Mouse (Mus musculus): Measurements from ENCODE around the gene Hck.

Hck gene

DNA sequence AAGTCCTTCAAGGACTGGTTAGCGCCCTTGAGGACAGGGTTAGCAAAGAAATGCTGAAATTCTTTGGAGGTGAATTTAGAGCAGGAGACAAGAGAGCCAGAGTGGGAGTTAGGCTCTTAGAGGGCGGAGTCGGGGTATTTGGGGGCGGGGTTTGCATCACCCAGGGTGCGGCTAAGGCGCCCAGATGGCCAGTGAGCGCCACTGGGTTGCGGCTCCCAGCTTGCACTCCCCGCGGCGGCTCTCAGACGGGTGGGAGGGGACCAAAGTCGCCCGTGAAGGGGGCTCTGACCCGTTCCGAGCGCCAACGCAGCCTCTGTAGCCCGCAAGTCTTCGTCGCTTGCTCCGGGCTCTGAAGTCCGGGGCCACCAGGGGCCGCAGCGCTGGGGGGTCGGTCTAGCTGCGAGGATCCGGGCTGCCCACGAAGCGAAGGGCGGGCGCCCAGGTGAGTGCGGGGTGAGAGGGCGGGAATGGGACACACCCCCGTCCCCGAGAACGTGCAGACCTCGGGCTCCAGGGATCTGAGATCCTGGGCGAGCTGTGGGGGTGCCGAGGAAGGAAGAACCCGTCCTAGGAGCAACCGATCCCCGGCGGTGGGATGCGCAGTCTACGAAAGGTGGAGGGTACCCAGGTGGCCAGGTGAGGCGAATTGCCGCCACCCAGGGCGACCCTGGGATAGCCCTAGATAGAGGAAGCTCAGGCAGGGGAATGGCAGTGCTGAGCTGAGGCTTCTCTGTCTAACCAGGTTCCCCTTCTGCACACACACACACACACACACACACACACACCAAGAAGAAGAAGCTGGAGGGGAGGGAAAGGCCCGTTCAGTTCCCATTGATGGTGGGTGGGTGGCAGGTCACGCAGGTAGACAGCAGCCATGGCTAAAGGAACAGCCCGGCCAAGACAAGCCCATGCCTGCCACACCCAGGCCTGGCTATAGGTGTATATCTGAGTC lies at the start of gene Hck:
Gene Hck (plus strand): TSS at position 156 of the 952 bp plus-strand sequence.
- peak; percentile 97 for DNase-seq

DNA sequence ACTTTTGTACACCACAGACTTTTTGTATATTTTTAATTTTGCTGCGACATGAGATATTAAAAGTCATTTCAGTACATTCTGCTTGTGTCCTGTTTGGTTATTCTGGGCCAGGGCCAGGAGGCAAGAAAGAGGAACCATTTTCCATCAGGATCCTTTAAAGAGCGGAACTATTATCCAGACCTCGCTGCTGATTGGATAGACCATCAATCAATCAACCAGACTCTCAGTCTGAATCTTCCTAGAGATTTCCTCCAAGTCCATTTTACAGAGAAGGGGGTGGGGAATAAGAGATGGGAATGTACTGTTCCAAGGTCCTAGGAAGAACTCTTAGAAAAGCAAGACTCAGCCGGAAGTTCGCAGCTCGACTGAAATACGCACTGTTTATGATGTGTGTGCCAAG lies 48.1 kb upstream of the Hck start:
- DNase-seq, result no peak

DNA sequence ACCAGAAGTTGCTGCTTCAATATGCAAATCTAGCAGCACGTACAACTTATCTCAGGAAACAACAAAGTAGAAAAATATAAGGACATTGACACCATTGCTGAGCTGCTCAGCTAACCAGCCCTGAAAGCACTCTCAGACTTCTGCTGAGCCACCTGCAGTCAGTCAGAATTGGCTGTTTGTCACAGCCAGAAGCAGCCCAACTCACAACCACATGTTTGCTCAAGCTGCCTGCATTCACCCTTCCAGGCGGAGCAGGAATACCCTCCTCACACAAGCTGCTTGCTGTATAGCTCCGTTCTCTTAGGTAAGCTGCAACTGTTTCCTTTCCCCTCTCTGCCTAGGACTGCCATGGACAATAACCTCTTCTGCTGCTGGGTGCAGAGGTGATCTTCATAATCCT lies 44.9 kb upstream of the Hck start:
- DNase-seq, result no peak

GRCm38 (mm10) chr2:153064190-153064970 lies 43.9 kb upstream of the Hck start:
- DNase-seq, result peak; percentile 93

DNA sequence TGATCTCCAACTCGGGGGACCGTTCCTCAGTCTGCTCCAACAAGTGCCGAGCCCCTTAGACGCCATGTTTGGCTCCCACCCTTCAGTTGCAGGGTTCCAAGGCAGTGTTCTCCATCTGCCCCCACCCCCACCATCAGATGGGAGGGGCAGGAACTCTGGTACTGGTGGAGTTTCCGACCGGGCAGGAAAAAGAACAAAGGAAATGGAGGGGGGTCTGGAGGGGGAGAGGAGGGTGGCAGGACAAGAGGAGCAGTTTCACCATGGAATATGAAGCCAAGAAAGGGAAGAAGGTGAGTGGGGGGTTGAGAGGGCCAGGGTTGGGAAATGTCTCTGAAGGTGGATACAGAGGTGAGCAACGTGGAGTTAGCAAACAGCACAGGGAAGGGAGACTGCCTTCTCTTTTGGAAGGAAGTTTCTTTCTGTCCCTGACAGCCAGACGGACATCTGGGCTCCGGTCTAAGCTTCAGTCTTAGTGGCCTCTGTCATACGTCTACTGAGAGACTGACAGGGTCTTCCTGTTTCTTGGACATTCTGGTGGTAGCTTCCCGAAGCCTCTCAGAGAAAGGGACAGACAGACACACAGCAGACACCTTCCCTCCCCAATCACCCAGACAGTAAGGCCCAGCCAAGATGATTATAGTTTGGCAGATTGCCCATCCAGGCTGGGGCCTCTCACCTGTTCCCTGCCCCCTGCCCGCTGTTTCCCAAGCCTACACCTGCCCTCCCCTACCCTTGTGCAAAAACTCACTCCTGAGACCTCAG lies 42.3 kb upstream of the Hck start, which contains the start of gene Ccm2l:
Gene Ccm2l (plus strand): TSS at position 209 of the 762 bp plus-strand sequence.
- DNase-seq, result peak; percentile 99

DNA sequence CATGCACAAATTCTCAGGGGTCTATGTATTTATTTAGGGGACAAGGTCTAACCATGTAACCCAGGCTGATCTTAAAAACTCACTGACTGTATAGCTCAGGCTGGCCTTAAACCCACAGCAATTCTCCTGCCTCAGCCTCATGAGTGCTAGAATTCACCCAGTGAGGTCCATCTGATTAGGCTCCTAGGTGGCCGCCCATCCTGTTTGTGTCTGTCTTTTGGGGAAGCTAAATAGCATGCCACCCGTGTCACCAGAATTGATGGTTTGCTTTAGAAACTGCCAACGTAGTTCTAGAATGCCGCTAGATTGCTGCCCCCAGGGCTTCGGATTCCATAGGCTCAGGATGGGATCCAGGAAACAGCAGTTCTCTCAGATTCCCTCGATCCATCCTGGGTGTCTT lies 41.3 kb upstream of the Hck start:
- peak; percentile 88 for DNase-seq

- DNase-seq, result no peak
Observed at GRCm38 (mm10) chr2:153070762-153071490, 37.3 kb upstream of the Hck start.

DNA sequence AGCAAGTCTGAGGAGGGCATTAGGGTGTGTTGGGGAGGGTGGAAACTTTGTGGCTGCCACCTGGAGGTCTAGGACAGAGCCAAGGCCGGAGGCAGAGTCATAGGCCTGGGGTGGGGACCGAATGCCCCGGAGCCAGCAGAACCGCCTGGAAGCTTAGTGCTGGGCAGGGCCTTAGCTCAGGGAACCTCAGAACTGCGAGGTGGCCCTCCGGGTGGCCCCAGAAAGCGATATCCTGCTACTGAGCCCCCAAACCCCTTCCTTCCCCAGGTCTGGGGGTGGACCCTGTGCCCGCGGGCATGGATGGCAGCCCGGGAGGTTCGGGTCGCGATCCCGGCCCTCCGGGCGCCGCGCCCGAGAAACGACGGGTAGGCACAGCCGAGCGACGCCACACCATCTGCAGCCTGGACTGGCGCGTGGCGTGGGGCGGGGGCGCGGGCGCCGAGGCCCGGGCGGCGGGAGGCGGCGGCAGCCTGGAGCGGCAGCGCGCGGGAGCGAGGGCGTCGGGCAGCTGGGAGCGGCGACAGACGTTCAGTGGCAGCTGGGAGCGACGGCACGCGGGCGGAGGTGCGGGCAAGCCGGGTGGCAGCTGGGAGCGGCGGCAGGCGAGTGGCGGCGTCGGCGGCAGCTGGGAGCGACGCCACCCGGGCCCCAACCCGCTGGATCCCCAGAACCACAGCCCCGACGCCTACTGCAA lies 36.6 kb upstream of the Hck start:
- peak; percentile 89 for DNase-seq

GRCm38 (mm10) chr2:153074651-153075050 lies 33.6 kb upstream of the Hck start:
- DNase-seq, result peak; percentile 86

GRCm38 (mm10) chr2:153075961-153076360 lies 32.3 kb upstream of the Hck start:
- DNase-seq, result peak; percentile 74

GRCm38 (mm10) chr2:153080841-153081523 lies 27.3 kb upstream of the Hck start:
- peak; percentile 92 for DNase-seq

- peak; percentile 87 for DNase-seq
Observed at GRCm38 (mm10) chr2:153081866-153082265, 26.4 kb upstream of the Hck start.

- DNase-seq, result peak; percentile 79
Observed at GRCm38 (mm10) chr2:153083275-153083674, 25.0 kb upstream of the Hck start.

- peak; percentile 87 for DNase-seq
Observed at GRCm38 (mm10) chr2:153083824-153084223, 24.4 kb upstream of the Hck start.

GRCm38 (mm10) chr2:153084261-153084976 lies 23.8 kb upstream of the Hck start:
- peak; percentile 98 for DNase-seq

DNA sequence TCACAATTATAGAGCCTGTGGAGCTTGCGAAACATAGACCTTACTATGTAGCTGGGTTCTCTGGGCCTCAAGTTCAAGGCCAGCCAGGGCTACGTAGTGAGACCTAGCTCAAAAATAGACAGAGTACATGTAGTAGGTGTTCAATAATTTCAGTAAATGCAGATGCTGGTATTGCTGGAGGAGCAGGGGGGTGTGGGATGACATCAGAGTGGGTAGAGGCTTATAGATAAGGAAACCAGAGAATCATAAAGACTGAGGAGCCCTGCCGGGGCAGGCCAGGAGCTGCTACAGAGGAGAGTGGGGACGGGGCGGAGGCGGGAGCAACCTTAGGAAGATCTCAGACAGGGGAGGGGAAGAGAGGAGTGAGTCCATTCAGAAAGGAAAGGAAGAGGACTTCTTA lies 22.7 kb upstream of the Hck start:
- peak; percentile 74 for DNase-seq

DNA sequence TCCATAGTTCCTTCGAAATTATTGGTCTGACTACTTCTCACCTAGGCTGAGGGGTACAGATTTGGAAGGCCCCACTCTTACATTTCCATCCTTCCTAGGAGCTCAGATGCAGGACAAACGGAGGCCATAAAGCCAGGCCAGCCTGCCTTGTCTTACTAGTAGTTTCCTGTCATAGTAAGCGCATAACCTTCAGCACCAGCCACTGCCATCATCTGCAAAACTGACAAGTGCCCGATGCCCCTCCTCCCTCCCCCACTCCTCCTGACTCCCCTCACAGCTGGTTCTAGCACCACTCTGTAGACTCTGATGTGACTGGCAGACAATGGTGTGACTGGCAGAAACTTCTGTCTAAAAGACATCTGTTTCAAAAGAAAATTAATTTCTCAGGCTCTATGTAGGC lies 22.1 kb upstream of the Hck start:
- DNase-seq, result peak; percentile 74

- DNase-seq, result peak; percentile 64
Observed at GRCm38 (mm10) chr2:153087091-153087490, 21.2 kb upstream of the Hck start.

- peak; percentile 64 for DNase-seq
Observed at GRCm38 (mm10) chr2:153089316-153089715, 19.0 kb upstream of the Hck start.

GRCm38 (mm10) chr2:153090551-153091165 lies 17.6 kb upstream of the Hck start:
- DNase-seq, result peak; percentile 98
